Mouse (Mus musculus): ENCODE results near the gene Rtl9.

Gene Rtl9

GRCm38 (mm10) chrX:143099044-143099754 is at the start of gene Rtl9:
Gene Rtl9 (plus strand): TSS chrX:143099594.
- in situ Hi-C loops (cut with MboI, MseI) = loop anchor here (5.0 kb wide), 1 partner anchor 348 kb away; no protein-coding TSS in a partner anchor

- in situ Hi-C loops (cut with MboI, MseI) = loop anchor here (5.0 to 25.0 kb wide), 2 partner anchors 234 to 489 kb away; no protein-coding TSS in a partner anchor
Measured at GRCm38 (mm10) chrX:143051478-143051877, 47.9 kb upstream of the Rtl9 start.

- in situ Hi-C loops (cut with MboI, MseI) = loop anchor here (5.0 to 25.0 kb wide), 2 partner anchors 235 to 490 kb away; no protein-coding TSS in a partner anchor
Measured at GRCm38 (mm10) chrX:143051921-143052320, 47.5 kb upstream of the Rtl9 start.

- in situ Hi-C loops (cut with MboI, MseI) = loop anchor here (25.0 kb wide), 1 partner anchor 497 kb away; no protein-coding TSS in a partner anchor
Measured at GRCm38 (mm10) chrX:143058829-143059228, 40.6 kb upstream of the Rtl9 start.

- in situ Hi-C loops (cut with MboI, MseI) = loop anchor here (25.0 kb wide), 1 partner anchor 500 kb away; no protein-coding TSS in a partner anchor
Measured at GRCm38 (mm10) chrX:143062641-143063355, 36.6 kb upstream of the Rtl9 start.

- in situ Hi-C loops (cut with MboI, MseI) = loop anchor here (25.0 kb wide), 1 partner anchor 501 kb away; no protein-coding TSS in a partner anchor
Measured at GRCm38 (mm10) chrX:143063780-143064179, 35.6 kb upstream of the Rtl9 start.

- in situ Hi-C loops (cut with MboI, MseI) = loop anchor here (25.0 kb wide), 1 partner anchor 502 kb away; no protein-coding TSS in a partner anchor
Measured at GRCm38 (mm10) chrX:143064288-143064687, 35.1 kb upstream of the Rtl9 start.

GRCm38 (mm10) chrX:143066320-143067114 is 32.9 kb upstream of the Rtl9 start:
- in situ Hi-C loops (cut with MboI, MseI) = loop anchor here (25.0 kb wide), 1 partner anchor 504 kb away; no protein-coding TSS in a partner anchor

GRCm38 (mm10) chrX:143067115-143067514 is 32.3 kb upstream of the Rtl9 start:
- in situ Hi-C loops (cut with MboI, MseI) = loop anchor here (25.0 kb wide), 1 partner anchor 505 kb away; no protein-coding TSS in a partner anchor

- in situ Hi-C loops (cut with MboI, MseI) = loop anchor here (25.0 kb wide), 1 partner anchor 505 kb away; no protein-coding TSS in a partner anchor
Measured at GRCm38 (mm10) chrX:143067576-143067975, 31.8 kb upstream of the Rtl9 start.

- in situ Hi-C loops (cut with MboI, MseI) = no loop called here
Measured at GRCm38 (mm10) chrX:143080458-143081336, 18.7 kb upstream of the Rtl9 start.

- in situ Hi-C loops (cut with MboI, MseI) = no loop called here
Measured at GRCm38 (mm10) chrX:143082732-143083131, 16.7 kb upstream of the Rtl9 start.

- in situ Hi-C loops (cut with MboI, MseI) = no loop called here
Measured at GRCm38 (mm10) chrX:143088225-143088624, 11.2 kb upstream of the Rtl9 start.

GRCm38 (mm10) chrX:143090904-143091588 is 8.3 kb upstream of the Rtl9 start:
- in situ Hi-C loops (cut with MboI, MseI) = no loop called here

- in situ Hi-C loops (cut with MboI, MseI) = loop anchor here (5.0 kb wide), 1 partner anchor 350 kb away; no protein-coding TSS in a partner anchor
Measured at GRCm38 (mm10) chrX:143097551-143097950, 1.8 kb upstream of the Rtl9 start.

GRCm38 (mm10) chrX:143103146-143103545 is 3.8 kb downstream of the Rtl9 start:
- in situ Hi-C loops (cut with MboI, MseI) = no loop called here

GRCm38 (mm10) chrX:143105866-143106265 is 6.5 kb downstream of the Rtl9 start:
- in situ Hi-C loops (cut with MboI, MseI) = no loop called here

GRCm38 (mm10) chrX:143112546-143112945 is 13.2 kb downstream of the Rtl9 start:
- in situ Hi-C loops (cut with MboI, MseI) = no loop called here

Measured in regulatory T cell (primary cell).